In genomic region chr17:14826715-14827295, GRCm38 (mm10) we compare ENCODE assay signal across 16 mouse cellular contexts.
DNase-seq lines count a peak whose midpoint lies in the region; ATAC-seq lines count a peak whose summit lies in the region.
"Had no signal": no experiment of that assay in that cellular context is flagged by ENCODE, and none has a peak within 500 bp of the region (broad histone marks: within the 10 kb centered on the region; RNA-seq: fewer than 3 reads in every experiment).

No protein-coding gene starts in this region.

- DNase-seq in forebrain, embryonic 14.5 days (ENCODE audit: low spot score) = peak; percentile 36
- peak; percentile 9 to 12 for DNase-seq in left cerebral cortex, adult 18-20 months (ENCODE audit: low spot score in 2 of 2)
- DNase-seq in left cerebral cortex, postnatal 4 days = no peak
- peak; percentile 34 for DNase-seq in A20 (ENCODE audit: low read depth, low spot score)
- DNase-seq in spleen, postnatal 4 days (ENCODE audit: low spot score in 2 of 2) = no peak
- DNase-seq in natural killer cell, adult 2 months (ENCODE audit: low spot score in 2 of 2) = no peak
- DNase-seq: adrenal gland, adult 2 months; cerebellum, adult 18-20 months had no signal

- no peak overlapping the region for H3K9ac ChIP-seq in forebrain, embryonic 14.5 days (ENCODE audit: low read length)
- H3K9ac ChIP-seq in forebrain, embryonic 15.5 days (replicated peaks) = no peak overlapping the region
- H3K9ac ChIP-seq: embryonic facial prominence, embryonic 15.5 days; heart, embryonic 15.5 days; liver, embryonic 14.5 days; neural tube, embryonic 15.5 days had no signal

- no peaks in the 10 kb centered on the region; the same call in 1 of the 2 replicates for H3K4me1 ChIP-seq in forebrain, embryonic 14.5 days (ENCODE audit: control insufficient read depth, insufficient read depth, low read length)
- no peaks in the 10 kb centered on the region for H3K4me1 ChIP-seq in forebrain, embryonic 15.5 days
- H3K4me1 ChIP-seq: embryonic facial prominence, embryonic 15.5 days; heart, embryonic 15.5 days; neural tube, embryonic 15.5 days had no signal

- H3K4me3 ChIP-seq in forebrain, embryonic 14.5 days (ENCODE audit: low read depth, low read length) = no peak overlapping the region
- no peak overlapping the region for H3K4me3 ChIP-seq in forebrain, embryonic 15.5 days
- H3K4me3 ChIP-seq: embryonic facial prominence, embryonic 15.5 days; heart, embryonic 15.5 days; left cerebral cortex, adult 2 months; neural tube, embryonic 15.5 days had no signal

- H3K36me3 ChIP-seq in forebrain, embryonic 14.5 days (ENCODE audit: control insufficient read depth, insufficient read depth, low read length) = no peaks in the 10 kb centered on the region
- H3K36me3 ChIP-seq in forebrain, embryonic 15.5 days = no peaks in the 10 kb centered on the region
- H3K36me3 ChIP-seq: embryonic facial prominence, embryonic 15.5 days; heart, embryonic 15.5 days; neural tube, embryonic 15.5 days had no signal

- no peaks in the 10 kb centered on the region for H3K27me3 ChIP-seq in forebrain, embryonic 14.5 days (replicated peaks; ENCODE audit: control insufficient read depth, insufficient read depth, low read length)
- no peaks in the 10 kb centered on the region for H3K27me3 ChIP-seq in forebrain, embryonic 15.5 days
- H3K27me3 ChIP-seq: embryonic facial prominence, embryonic 15.5 days; heart, embryonic 15.5 days; neural tube, embryonic 15.5 days had no signal

- H3K9me3 ChIP-seq in forebrain, embryonic 14.5 days (replicated peaks; ENCODE audit: control insufficient read depth, low read length) = no peaks in the 10 kb centered on the region
- no peaks in the 10 kb centered on the region for H3K9me3 ChIP-seq in forebrain, embryonic 15.5 days
- H3K9me3 ChIP-seq: embryonic facial prominence, embryonic 15.5 days; heart, embryonic 15.5 days; neural tube, embryonic 15.5 days had no signal

- no peak overlapping the region for H3K27ac ChIP-seq in forebrain, embryonic 14.5 days (ENCODE audit: low read depth, low read length)
- H3K27ac ChIP-seq in forebrain, embryonic 15.5 days (replicated peaks) = no peak overlapping the region
- H3K27ac ChIP-seq: embryonic facial prominence, embryonic 15.5 days; heart, embryonic 15.5 days; left cerebral cortex, adult 2 months; liver, embryonic 14.5 days; neural tube, embryonic 15.5 days had no signal

- 19% methylated on average over 6 of the region's 6 CpGs for WGBS in forebrain, embryonic 14.5 days
- WGBS in forebrain, embryonic 15.5 days = 23% methylated on average over 6 of the region's 6 CpGs

- ATAC-seq in forebrain, embryonic 14.5 days = no peak
- no peak for ATAC-seq in forebrain, embryonic 15.5 days (replicated peaks)
- ATAC-seq in hematopoietic stem cell, adult 5-6 weeks (replicated peaks in 1 of 2; ENCODE audit: insufficient read depth in 1 of 2, low FRiP score in 2 of 2, low TSS enrichment in 1 of 2, low read depth in 1 of 2, poor library complexity in 2 of 2, severe bottlenecking in 2 of 2) = peak; percentile 79 to 85

- intact Hi-C loops in left cerebral cortex, postnatal 4 days (cut with DNase I) = no loop called here

- H3K4me2 ChIP-seq in forebrain, embryonic 14.5 days (ENCODE audit: low read length) = no peak overlapping the region
- no peak overlapping the region for H3K4me2 ChIP-seq in forebrain, embryonic 15.5 days (replicated peaks)
- H3K4me2 ChIP-seq: embryonic facial prominence, embryonic 15.5 days; heart, embryonic 15.5 days; midbrain, embryonic 11.5 days; neural tube, embryonic 15.5 days had no signal

Comparison
In these comparisons a context has a peak if more than half of its experiments do, and no peak if none do; other contexts are left out.
1. DNase-seq: peak in forebrain, embryonic 14.5 days (single experiment), left cerebral cortex, adult 18-20 months (2 of 2) and A20 (single experiment); none in left cerebral cortex, postnatal 4 days (single experiment), spleen, postnatal 4 days (0 of 2) and natural killer cell, adult 2 months (0 of 2).
2. ATAC-seq: peak in hematopoietic stem cell, adult 5-6 weeks (2 of 2); none in forebrain, embryonic 14.5 days (single experiment) and forebrain, embryonic 15.5 days (single experiment).